Mouse (Mus musculus) cerebellum, postnatal 36 days (tissue): ENCODE measurements at regions not wholly inside any gene's neighbourhood (a gene's known extent, or its start where the extent isn't known, plus 50 kb on each side); places are given as distances from the start of the nearest gene placed in this dataset.
A peak's percentile ranks its signal among the peaks of the same experiment; 100 is the strongest.

Experiments used
- DNase-seq, 2 experiments: peaks; one replicate each; pipeline ENCODE4 v3.0.0; 2021 to 2022; ENCODE audit warnings: mixed read lengths in 2 of 2

DNA sequence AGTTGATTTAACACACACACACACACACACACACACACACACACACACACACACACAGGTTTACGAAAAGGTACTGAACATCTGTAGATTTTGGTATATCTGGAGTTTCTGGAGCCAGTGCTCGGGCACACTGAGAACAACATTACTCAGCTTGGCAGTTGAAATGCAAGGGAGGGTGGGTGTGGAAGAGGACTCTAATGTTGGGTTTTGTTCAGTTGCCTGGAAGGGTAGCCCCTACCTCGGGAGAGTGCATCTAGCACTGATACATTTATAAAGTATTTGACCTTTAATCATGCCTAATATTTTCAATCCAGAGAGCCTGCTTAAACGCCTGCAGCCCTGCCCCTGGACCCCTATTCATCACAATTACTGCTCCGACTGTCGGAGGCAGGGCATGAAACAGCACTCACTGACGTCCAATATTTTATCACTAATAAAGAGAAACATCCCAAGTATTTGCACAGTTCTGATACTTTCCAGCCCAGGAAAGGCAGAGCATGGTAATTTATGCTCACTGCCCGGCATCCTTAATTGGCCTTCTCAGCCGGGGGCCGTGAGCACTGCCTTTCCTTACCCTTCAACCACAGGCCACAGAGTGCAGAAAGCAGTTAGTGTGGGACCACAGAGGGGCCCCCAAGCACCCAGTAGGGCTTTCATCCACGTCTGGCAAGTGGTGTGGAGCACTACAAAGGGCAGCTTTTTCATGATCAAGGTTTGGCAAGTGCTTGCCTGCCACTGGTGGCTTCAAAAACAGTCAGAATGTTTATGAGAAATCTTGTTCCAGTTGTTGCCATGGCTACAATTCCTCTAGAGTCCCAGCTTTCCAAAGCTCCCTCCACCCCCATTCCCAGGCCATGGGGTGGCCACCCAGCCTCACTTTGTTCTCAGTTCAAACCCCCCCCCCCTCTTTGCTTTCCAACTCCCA, 76.3 kb upstream of the Pkdcc start:
- DNase-seq, result no peak

DNA sequence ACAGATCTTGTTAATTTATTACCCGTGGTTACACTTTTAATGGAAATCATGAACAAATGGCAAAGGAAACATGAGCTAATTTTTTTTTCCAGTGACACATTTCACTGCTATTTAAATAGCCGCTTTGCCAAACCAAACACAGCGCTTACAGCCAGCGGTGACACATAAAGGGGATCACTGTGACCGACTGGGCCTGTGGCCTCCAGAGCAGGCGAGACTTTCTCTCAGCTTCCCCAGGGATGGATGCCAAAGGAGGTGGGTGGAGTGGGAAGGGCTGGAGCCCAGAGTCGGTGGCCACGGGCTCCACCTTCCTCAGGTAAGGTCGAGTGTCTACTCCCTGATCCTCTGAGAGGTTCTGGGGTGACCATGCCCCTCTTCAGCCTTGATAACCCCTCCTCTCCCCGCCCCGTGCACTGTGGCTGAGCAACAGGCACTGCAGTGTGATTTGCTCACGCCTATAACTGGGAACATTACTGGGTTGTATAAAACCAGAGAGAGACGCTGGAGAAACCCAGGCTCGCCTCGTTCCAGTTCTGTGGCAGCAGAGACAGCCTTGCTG, 66.6 kb upstream of the Pkdcc start:
- DNase-seq, result no peak

DNA sequence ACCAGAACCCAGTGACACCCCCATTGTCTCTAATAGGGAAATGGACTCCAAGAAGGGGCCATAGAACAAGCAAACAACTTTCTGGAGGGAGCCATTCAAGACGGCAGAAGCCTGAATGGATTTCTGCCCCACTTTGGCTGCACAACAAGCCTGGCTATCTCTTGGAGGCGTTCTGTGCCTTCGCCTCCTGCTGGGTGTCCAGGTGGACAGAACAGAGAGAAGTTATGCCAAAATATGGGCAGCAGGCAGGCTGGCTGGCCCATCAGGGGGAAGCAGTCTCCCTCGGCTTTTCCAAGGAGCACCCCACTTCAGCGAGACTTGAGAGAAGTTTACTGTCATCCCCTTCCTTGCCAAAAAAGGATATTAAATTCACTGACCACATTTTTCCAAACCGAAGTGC, 65.8 kb upstream of the Pkdcc start:
- DNase-seq, result peak; percentile 75 to 78

DNA sequence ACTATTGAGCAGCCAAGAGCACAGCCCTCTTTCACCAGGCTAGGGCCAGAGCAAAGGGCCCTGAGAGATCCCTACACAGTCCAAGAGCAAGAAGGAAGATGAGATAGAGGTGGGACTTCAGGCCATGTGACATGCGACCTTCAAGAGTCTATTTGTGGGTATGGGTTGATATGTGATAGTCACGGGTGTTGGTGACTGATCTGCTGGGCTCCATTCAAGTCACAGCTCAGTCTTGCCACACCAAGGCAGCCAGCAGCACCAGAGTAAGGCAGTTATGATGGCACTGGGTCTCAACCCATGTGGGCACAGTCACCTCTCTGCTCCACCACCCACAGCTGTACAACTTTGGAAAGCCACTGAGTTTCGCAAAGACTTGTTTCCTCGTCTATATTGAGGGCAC, 60.0 kb upstream of the Pkdcc start:
- no peak for DNase-seq

DNA sequence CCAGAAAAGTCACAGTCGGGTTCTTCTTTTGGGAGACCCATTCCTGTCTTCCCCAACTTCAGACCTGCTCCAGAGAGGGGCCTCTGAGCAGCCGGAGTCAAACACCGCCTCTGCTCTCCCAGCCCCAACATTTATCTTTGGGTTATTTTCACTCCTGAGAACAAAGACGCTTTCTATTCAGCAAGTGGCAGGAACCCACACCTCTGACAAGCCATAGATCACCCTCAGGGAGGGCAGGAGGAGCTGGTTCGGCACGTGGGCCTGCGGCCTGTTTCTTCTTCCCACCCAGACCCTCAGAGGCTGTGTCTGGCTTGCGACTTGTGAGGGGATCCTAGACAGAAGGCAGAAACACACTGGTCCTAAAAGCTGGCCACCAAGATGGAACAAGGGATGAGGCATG, 58.4 kb upstream of the Pkdcc start:
- no peak for DNase-seq

DNA sequence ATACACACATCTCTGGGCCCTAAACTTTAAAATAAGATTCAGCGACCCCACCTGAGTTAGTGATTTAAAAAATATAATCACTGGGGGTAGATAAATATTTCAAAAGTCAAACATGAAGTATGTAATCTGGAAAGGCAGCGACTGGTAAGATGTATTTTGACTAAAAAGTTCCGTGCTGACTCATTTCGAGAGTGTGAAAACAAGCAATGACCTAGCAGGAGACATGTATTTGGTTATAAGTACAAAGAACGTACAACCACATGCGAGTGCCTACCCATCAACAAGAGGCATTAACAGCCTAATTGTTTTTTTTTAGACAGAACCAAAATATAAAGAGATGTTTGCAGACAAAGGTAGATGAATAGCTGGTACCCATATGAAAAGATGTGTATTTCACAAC, 57.0 kb upstream of the Pkdcc start:
- no peak for DNase-seq

DNA sequence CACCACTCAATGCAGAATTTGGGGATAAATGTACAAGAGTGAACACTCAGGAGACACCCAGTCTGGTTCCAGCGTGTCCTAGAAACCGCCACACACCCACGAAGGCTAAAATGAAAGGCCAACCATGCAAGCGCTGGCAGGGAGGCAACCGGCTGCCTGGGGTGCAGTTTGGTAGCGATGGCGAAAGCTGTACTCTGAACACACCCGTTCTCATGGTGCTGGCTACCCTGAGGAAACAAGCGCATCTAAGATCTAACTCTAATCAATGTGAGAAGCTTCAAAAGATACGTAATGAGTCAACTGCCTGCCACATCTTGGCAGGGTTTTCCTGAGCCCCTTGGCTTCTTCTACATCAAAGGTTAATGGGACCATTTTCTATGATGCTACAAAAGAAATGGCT, 56.4 kb upstream of the Pkdcc start:
- no peak for DNase-seq

DNA sequence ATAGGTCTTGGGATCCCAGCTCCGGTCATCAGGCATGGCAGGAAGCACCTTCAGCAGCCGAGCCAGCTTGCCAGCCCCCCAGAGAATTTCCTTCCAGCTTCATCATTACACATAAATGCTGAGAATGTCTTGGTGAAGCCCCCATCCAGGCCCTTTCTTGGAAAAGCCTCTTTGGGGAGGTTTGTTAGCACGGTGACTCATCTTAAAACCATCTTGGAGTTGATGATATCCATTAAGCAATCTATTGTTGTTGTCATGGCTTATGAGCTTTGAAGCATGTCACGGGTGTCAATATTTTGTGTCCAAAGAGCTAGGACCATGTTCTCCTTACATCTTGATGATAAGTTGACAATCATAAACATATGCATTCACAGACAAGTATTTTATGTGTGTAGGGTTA, 55.5 kb upstream of the Pkdcc start:
- no peak for DNase-seq

DNA sequence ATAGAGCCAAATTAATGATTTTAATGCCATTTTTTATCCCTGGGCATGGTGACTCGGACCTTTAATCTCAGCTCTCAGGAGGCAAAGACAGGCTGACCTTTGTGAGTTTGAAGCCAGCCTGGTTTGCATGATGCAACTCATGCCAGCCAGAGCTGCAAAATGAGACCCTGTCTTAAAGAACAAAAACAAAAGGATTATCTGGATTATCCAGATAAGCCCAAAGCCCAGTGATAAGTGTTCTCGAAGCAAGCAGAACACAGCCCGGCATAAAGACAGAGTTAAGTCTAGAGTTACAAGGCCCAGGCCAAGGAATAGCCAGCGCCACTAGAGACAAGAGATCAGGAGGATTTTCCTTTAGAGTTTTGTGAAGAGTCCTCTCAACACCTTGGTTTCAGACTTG, 54.8 kb upstream of the Pkdcc start:
- DNase-seq, result no peak

DNA sequence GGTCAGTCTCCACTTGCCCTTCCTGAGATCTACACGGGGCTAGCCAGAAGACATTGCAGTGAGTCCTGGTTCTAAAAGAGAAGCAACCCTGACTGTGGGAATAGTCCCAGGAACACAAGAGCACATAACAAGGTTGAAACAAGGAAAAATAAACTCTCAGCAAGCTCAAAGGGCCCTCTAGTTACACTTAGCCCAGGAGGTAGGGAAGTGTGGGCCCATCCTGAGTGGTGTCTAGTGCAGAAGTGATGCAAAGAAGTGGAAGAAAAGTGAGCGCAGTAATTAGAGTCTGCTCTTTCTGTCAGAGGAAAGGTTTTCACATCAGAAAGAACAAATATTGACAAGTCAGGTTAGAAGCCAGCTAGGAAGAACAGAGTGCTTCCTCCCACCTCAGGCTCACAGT, 53.4 kb upstream of the Pkdcc start:
- DNase-seq, result no peak

DNA sequence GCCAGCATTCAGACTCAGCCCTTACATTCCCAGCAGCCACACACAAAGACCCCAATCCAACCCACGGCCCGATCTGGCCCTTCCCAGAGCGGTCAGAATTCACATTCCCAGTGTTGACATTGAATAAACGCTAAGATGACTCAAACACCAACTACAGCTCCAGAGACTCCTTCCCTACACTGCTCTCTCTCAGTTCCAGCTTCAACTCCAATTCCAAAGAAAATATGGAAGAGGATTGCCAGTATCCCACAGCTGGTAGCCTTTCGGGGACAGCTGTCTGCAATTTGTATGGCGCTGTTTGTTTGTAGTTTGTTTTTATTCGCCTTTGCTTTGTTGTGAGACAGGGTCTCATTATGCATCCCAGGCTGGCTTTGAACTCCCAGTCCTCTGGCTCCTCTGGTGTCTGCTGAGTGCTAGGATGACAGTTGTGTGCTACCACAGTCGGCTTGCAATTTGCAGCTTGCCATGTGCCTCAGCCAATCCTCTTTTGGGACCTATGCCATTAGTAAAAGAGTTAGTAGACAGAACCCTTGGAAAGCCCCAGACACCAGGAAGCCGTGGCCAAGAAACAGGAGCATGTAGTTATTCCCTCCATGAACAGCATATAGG, 51.0 kb upstream of the Pkdcc start:
- no peak for DNase-seq

DNA sequence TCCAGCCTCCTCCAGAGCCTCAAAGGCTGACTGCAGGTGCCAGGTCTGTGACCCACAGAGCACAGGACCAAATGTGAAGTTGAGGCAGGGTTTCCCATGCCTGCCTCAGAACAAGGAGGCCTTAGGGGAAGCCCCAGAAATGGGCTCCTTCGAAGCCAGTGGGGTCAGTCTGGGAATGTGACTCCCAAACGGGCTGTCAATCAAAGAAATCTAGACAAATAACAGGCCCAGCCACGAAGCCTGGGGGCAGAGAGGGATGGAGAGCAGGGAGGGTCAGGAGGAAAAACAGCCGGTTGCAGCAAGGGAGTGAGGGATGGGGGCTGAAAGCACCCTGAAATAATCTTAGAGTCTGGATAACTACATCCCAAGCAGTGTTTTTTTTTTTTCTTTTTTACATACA, 50.4 kb upstream of the Pkdcc start:
- DNase-seq, result no peak

DNA sequence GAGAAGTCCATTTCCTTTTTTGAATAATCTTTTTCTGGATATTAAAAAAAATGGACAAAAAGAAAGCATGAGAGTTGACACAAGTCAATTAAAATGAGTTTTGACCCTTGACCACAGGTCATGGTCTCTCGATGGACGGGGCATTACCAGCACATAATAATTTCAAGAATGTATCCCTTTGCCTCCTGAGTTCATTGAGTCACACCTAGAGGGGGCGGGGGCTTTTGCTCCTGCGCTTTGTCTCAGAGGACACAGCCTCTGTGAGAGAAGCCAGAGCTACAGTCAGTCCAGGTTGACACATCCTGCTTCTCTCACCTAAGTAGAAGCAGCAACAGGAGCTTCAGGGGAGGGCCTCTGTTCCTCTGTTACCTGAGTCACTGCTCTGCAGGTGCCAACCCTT, 50.0 kb upstream of the Pkdcc start:
- DNase-seq, result no peak
